Mouse (Mus musculus): ENCODE results near the gene Gm7137. TPM values are rescaled to one million over a fixed set of nuclear protein-coding genes. Genes with fewer than 3 reads are reported as not detected.
"Not testable (repeated sequence)": the region's sequence is repeated elsewhere in the genome, so short reads cannot be mapped to it uniquely, and the experiment has no call there.

Gm7137 gene
- polyA plus RNA-seq, 1 experiment: not detected

DNA sequence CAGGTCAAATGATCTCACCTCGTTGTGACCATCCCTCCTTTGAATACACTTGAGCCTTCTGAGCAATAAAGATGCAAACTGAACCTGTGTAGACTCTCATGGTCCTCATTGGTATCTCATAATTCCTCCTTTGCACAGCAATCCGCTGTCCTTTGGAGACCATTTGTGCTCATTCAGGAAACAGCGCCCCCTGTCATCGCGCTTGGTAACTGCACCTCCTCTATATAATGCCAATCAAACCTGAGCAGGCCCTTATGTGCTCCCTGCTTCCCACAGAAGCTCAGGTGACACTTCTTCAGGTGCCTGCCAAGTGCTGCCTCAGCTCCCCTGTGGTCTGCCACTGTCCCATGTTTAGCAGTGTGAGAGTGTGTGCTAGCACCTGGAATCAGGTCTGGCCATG, 27.5 kb upstream of the Gm7137 start:
- no peaks in the 10 kb centered on the region for H3K36me3 ChIP-seq (ENCODE audit: control insufficient read depth, insufficient read depth)
- H3K27me3 ChIP-seq (ENCODE audit: control insufficient read depth, insufficient read depth, insufficient read length): peaks cover 8% of the 10 kb centered on the region
- no peaks in the 10 kb centered on the region for H3K79me2 ChIP-seq (ENCODE audit: control insufficient read depth, insufficient read depth)
- TF ChIP-seq TCF12 (IDR thresholded peaks at IDR 0.05; ENCODE audit: insufficient read depth, poor library complexity, severe bottlenecking) (no peak), MAX (IDR thresholded peaks at IDR 0.05; ENCODE audit: low read depth) (no peak), TCF3 (IDR thresholded peaks at IDR 0.05; ENCODE audit: insufficient read length, low read depth) (no peak), USF1 (IDR thresholded peaks at IDR 0.05; ENCODE audit: low read depth) (no peak), MYOD1 (IDR thresholded peaks at IDR 0.05; ENCODE audit: control insufficient read depth in 1 of 3, insufficient read length in 2 of 3, low read depth in 2 of 3) (no peak), REST (IDR thresholded peaks at IDR 0.05; ENCODE audit: insufficient read depth, insufficient read length) (no peak), POLR2A (IDR thresholded peaks at IDR 0.05; ENCODE audit: insufficient read length, low read depth) (no peak), E2F4 (IDR thresholded peaks at IDR 0.05; ENCODE audit: insufficient read depth) (no peak), SRF (IDR thresholded peaks at IDR 0.05; ENCODE audit: control insufficient read depth, insufficient read length, low read depth) (no peak), CEBPB (IDR thresholded peaks at IDR 0.05; ENCODE audit: insufficient read depth, poor library complexity, severe bottlenecking) (no peak), MYOG (IDR thresholded peaks at IDR 0.05; ENCODE audit: control insufficient read depth in 1 of 3, insufficient read depth in 1 of 3, insufficient read length in 2 of 3, low read depth in 2 of 3) (no peak), POLR2AphosphoS2 (IDR thresholded peaks at IDR 0.05; ENCODE audit: insufficient read length, low read depth) (no peak)
- no peak overlapping the region for H3K4me3 ChIP-seq
- H3K4me2 ChIP-seq (ENCODE audit: low read depth): no peak overlapping the region
- no peak overlapping the region for H3ac ChIP-seq (ENCODE audit: control insufficient read depth, insufficient read length)

DNA sequence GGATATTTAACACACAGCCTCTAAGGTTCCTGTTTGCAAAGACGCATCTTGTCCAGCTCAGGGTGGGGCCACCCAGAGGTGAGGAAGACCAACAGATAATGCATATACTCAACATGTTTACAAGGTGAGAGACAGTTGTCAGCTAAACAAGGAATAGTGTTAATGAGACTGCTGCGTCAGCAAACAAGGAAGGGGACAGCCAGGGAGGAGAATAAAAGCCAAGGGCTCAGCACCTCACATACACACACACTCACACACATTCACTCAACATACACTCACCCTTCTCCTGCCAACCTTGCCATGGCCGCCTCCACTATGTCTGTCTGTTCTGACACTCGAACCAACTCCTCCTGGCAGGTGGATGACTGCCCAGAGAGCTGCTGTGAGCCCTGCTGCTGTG, 26.4 kb upstream of the Gm7137 start, which contains the start of gene Gm2696:
Gene Gm2696, plus strand, starts transcription at position 301 of the 400 bp plus-strand sequence.
- no peak within 1 kb of the TSS for H3K4me2 ChIP-seq (ENCODE audit: low read depth)
- H3K4me3 ChIP-seq: no peak within 1 kb of the TSS
- H3K27me3 ChIP-seq (ENCODE audit: control insufficient read depth, insufficient read depth, insufficient read length): peaks cover 8% of the 10 kb centered on the region
- no peaks in the 10 kb centered on the region for H3K36me3 ChIP-seq (ENCODE audit: control insufficient read depth, insufficient read depth)
- H3ac ChIP-seq (ENCODE audit: control insufficient read depth, insufficient read length): no peak within 1 kb of the TSS
- TF ChIP-seq MYOG (IDR thresholded peaks at IDR 0.05; ENCODE audit: control insufficient read depth in 1 of 3, insufficient read depth in 1 of 3, insufficient read length in 2 of 3, low read depth in 2 of 3) (no peak), TCF3 (IDR thresholded peaks at IDR 0.05; ENCODE audit: insufficient read length, low read depth) (no peak), CEBPB (IDR thresholded peaks at IDR 0.05; ENCODE audit: insufficient read depth, poor library complexity, severe bottlenecking) (no peak), USF1 (IDR thresholded peaks at IDR 0.05; ENCODE audit: low read depth) (no peak), E2F4 (IDR thresholded peaks at IDR 0.05; ENCODE audit: insufficient read depth) (no peak), MAX (IDR thresholded peaks at IDR 0.05; ENCODE audit: low read depth) (no peak), TCF12 (IDR thresholded peaks at IDR 0.05; ENCODE audit: insufficient read depth, poor library complexity, severe bottlenecking) (no peak), MYOD1 (IDR thresholded peaks at IDR 0.05; ENCODE audit: control insufficient read depth in 1 of 3, insufficient read length in 2 of 3, low read depth in 2 of 3) (no peak), SRF (IDR thresholded peaks at IDR 0.05; ENCODE audit: control insufficient read depth, insufficient read length, low read depth) (no peak), POLR2AphosphoS2 (IDR thresholded peaks at IDR 0.05; ENCODE audit: insufficient read length, low read depth) (no peak)
- no peaks in the 10 kb centered on the region for H3K79me2 ChIP-seq (ENCODE audit: control insufficient read depth, insufficient read depth)

DNA sequence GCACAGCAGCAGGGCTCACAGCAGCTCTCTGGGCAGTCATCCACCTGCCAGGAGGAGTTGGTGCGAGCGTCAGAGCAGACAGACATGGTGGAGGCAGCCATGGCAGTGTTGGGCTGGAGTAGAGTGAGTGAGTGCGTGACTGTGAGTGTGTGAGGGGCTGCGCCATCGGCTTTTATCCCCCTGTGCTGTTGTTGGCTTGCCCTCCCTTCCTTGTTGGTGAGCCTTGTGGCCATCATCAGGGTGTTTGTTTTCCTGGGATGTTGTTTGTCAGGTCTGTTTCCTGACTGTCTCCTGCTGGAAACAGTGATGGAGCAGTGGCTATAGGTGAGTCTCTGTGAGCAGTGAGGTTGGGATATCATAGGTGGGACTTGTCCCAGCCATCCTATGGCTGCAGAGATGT, 23.7 kb upstream of the Gm7137 start, which contains the start of gene Gm9507:
Gene Gm9507, minus strand, starts transcription at position 101 of the 400 bp plus-strand sequence.
- no peak within 1 kb of the TSS for H3K4me3 ChIP-seq
- no peak for TF ChIP-seq USF1 (IDR thresholded peaks at IDR 0.05; ENCODE audit: low read depth)
- no peak for TF ChIP-seq E2F4 (IDR thresholded peaks at IDR 0.05; ENCODE audit: insufficient read depth)
- TF ChIP-seq MYOG (IDR thresholded peaks at IDR 0.05; ENCODE audit: control insufficient read depth in 1 of 3, insufficient read depth in 1 of 3, insufficient read length in 2 of 3, low read depth in 2 of 3): no peak
- TF ChIP-seq MYOD1 (IDR thresholded peaks at IDR 0.05; ENCODE audit: control insufficient read depth in 1 of 3, insufficient read length in 2 of 3, low read depth in 2 of 3): no peak
- no peak for TF ChIP-seq POLR2A (IDR thresholded peaks at IDR 0.05; ENCODE audit: insufficient read length, low read depth)
- no peak for TF ChIP-seq SRF (IDR thresholded peaks at IDR 0.05; ENCODE audit: control insufficient read depth, insufficient read length, low read depth)
- TF ChIP-seq TCF3 (IDR thresholded peaks at IDR 0.05; ENCODE audit: insufficient read length, low read depth): no peak
- TF ChIP-seq POLR2AphosphoS2 (IDR thresholded peaks at IDR 0.05; ENCODE audit: insufficient read length, low read depth): no peak
- no peaks in the 10 kb centered on the region for H3K79me2 ChIP-seq (ENCODE audit: control insufficient read depth, insufficient read depth)

GRCm38 (mm10) chr10:77804095-77804494, 16.1 kb upstream of the Gm7137 start:
- Histone ChIP-seq H3K4me2 (ENCODE audit: low read depth) (no peak overlapping the region), H3ac (ENCODE audit: control insufficient read depth, insufficient read length) (no peak overlapping the region), H3K4me3 (no peak overlapping the region), H3K27me3 (ENCODE audit: control insufficient read depth, insufficient read depth, insufficient read length) (no peaks in the 10 kb centered on the region), H3K79me2 (ENCODE audit: control insufficient read depth, insufficient read depth) (no peaks in the 10 kb centered on the region), H3K36me3 (ENCODE audit: control insufficient read depth, insufficient read depth) (no peaks in the 10 kb centered on the region)
- TF ChIP-seq USF1 (IDR thresholded peaks at IDR 0.05; ENCODE audit: low read depth): no peak
- TF ChIP-seq POLR2AphosphoS2 (IDR thresholded peaks at IDR 0.05; ENCODE audit: insufficient read length, low read depth): no peak
- TF ChIP-seq TCF12 (IDR thresholded peaks at IDR 0.05; ENCODE audit: insufficient read depth, poor library complexity, severe bottlenecking): no peak
- TF ChIP-seq CEBPB (IDR thresholded peaks at IDR 0.05; ENCODE audit: insufficient read depth, poor library complexity, severe bottlenecking): no peak
- TF ChIP-seq REST (IDR thresholded peaks at IDR 0.05; ENCODE audit: insufficient read depth, insufficient read length): no peak
- TF ChIP-seq MYOG (IDR thresholded peaks at IDR 0.05; ENCODE audit: control insufficient read depth in 1 of 3, insufficient read depth in 1 of 3, insufficient read length in 2 of 3, low read depth in 2 of 3): no peak

More for the DNA sequence above, 23.7 kb upstream of the Gm7137 start, which contains the start of gene Gm9507:
- Histone ChIP-seq H3K36me3 (ENCODE audit: control insufficient read depth, insufficient read depth) (no peaks in the 10 kb centered on the region), H3K27me3 (ENCODE audit: control insufficient read depth, insufficient read depth, insufficient read length) (no peaks in the 10 kb centered on the region), H3K4me2 (ENCODE audit: low read depth) (no peak within 1 kb of the TSS), H3ac (ENCODE audit: control insufficient read depth, insufficient read length) (no peak within 1 kb of the TSS)

GRCm38 (mm10) chr10:77798921-77799508, 11.0 kb upstream of the Gm7137 start, which contains the start of gene Gm19668:
Gm19668 (minus strand) TSS chr10:77799133.
- Histone ChIP-seq H3K4me3 (no peak within 1 kb of the TSS), H3K79me2 (ENCODE audit: control insufficient read depth, insufficient read depth) (no peaks in the 10 kb centered on the region)

GRCm38 (mm10) chr10:77798164-77798920, 10.3 kb upstream of the Gm7137 start:
- H3K79me2 ChIP-seq (ENCODE audit: control insufficient read depth, insufficient read depth); H3K36me3 ChIP-seq (ENCODE audit: control insufficient read depth, insufficient read depth); H3ac ChIP-seq (ENCODE audit: control insufficient read depth, insufficient read length); H3K4me2 ChIP-seq (ENCODE audit: low read depth); H3K4me3 ChIP-seq: not testable (repeated sequence)
- H3K27me3 ChIP-seq (ENCODE audit: control insufficient read depth, insufficient read depth, insufficient read length): peaks cover 14% of the 10 kb centered on the region

More at GRCm38 (mm10) chr10:77798921-77799508, 11.0 kb upstream of the Gm7137 start, which contains the start of gene Gm19668:
- Histone ChIP-seq H3K36me3 (ENCODE audit: control insufficient read depth, insufficient read depth) (no peaks in the 10 kb centered on the region), H3K27me3 (ENCODE audit: control insufficient read depth, insufficient read depth, insufficient read length) (peaks cover 14% of the 10 kb centered on the region), H3ac (ENCODE audit: control insufficient read depth, insufficient read length) (no peak within 1 kb of the TSS), H3K4me2 (ENCODE audit: low read depth) (no peak within 1 kb of the TSS)
- TF ChIP-seq POLR2A (IDR thresholded peaks at IDR 0.05; ENCODE audit: insufficient read length, low read depth): no peak
- peak in 1 of 3 experiments; percentile 38 for TF ChIP-seq MYOD1 (IDR thresholded peaks at IDR 0.05; ENCODE audit: control insufficient read depth in 1 of 3, insufficient read length in 2 of 3, low read depth in 2 of 3)

All from myocyte (in vitro differentiated cells).